Mouse (Mus musculus): ENCODE data around the gene Mtmr12. TPM values are rescaled to one million over a fixed set of nuclear protein-coding genes. Genes with fewer than 3 reads are reported as not detected.

The Mtmr12 gene
- polyA plus RNA-seq, 1 experiment: 24.7 TPM

- Histone ChIP-seq H3K27me3 (ENCODE audit: control insufficient read depth, insufficient read depth, low read length) (no peaks in the 10 kb centered on the region), H3K36me3 (ENCODE audit: control insufficient read depth, insufficient read depth, low read length) (peaks cover 56% of the 10 kb centered on the region), H3K4me1 (ENCODE audit: control insufficient read depth, insufficient read depth, insufficient read length, low read length) (no peaks in the 10 kb centered on the region), H3K4me3 (ENCODE audit: low read depth, low read length) (no peak overlapping the region), H3K27ac (ENCODE audit: insufficient read depth, low read depth, low read length) (no peak overlapping the region)
- WGBS: 88% methylated on average over 2 of the region's 2 CpGs
- TF ChIP-seq CTCF (IDR thresholded peaks at IDR 0.05; ENCODE audit: extremely low read depth, insufficient read length, insufficient replicate concordance, low read depth, low read length) (no peak), POLR2A (IDR thresholded peaks at IDR 0.05; ENCODE audit: low read depth, low read length) (no peak)
Measured at GRCm38 (mm10) chr15:12236961-12237360, 32.1 kb downstream of the Mtmr12 start.

GRCm38 (mm10) chr15:12237539-12237938, 32.7 kb downstream of the Mtmr12 start:
- 82% methylated on average over 4 of the region's 4 CpGs for WGBS
- H3K27me3 ChIP-seq (ENCODE audit: control insufficient read depth, insufficient read depth, low read length): no peaks in the 10 kb centered on the region
- H3K27ac ChIP-seq (ENCODE audit: insufficient read depth, low read depth, low read length): no peak overlapping the region
- no peak overlapping the region for H3K4me3 ChIP-seq (ENCODE audit: low read depth, low read length)
- no peaks in the 10 kb centered on the region for H3K4me1 ChIP-seq (ENCODE audit: control insufficient read depth, insufficient read depth, insufficient read length, low read length)
- H3K36me3 ChIP-seq (ENCODE audit: control insufficient read depth, insufficient read depth, low read length): peaks cover 56% of the 10 kb centered on the region
- no peak for TF ChIP-seq CTCF (IDR thresholded peaks at IDR 0.05; ENCODE audit: extremely low read depth, insufficient read length, insufficient replicate concordance, low read depth, low read length)
- TF ChIP-seq POLR2A (IDR thresholded peaks at IDR 0.05; ENCODE audit: low read depth, low read length): no peak

GRCm38 (mm10) chr15:12238337-12238736, 33.5 kb downstream of the Mtmr12 start:
- Histone ChIP-seq H3K36me3 (ENCODE audit: control insufficient read depth, insufficient read depth, low read length) (peaks cover 51% of the 10 kb centered on the region), H3K27me3 (ENCODE audit: control insufficient read depth, insufficient read depth, low read length) (no peaks in the 10 kb centered on the region), H3K4me3 (ENCODE audit: low read depth, low read length) (no peak overlapping the region), H3K27ac (ENCODE audit: insufficient read depth, low read depth, low read length) (no peak overlapping the region), H3K4me1 (ENCODE audit: control insufficient read depth, insufficient read depth, insufficient read length, low read length) (no peaks in the 10 kb centered on the region)
- TF ChIP-seq POLR2A (IDR thresholded peaks at IDR 0.05; ENCODE audit: low read depth, low read length) (no peak), CTCF (IDR thresholded peaks at IDR 0.05; ENCODE audit: extremely low read depth, insufficient read length, insufficient replicate concordance, low read depth, low read length) (no peak)
- WGBS: 90% methylated on average over 6 of the region's 6 CpGs

GRCm38 (mm10) chr15:12240705-12241328, 36.0 kb downstream of the Mtmr12 start:
- Histone ChIP-seq H3K36me3 (ENCODE audit: control insufficient read depth, insufficient read depth, low read length) (peaks cover 55% of the 10 kb centered on the region), H3K4me3 (ENCODE audit: low read depth, low read length) (no peak overlapping the region), H3K4me1 (ENCODE audit: control insufficient read depth, insufficient read depth, insufficient read length, low read length) (no peaks in the 10 kb centered on the region), H3K27me3 (ENCODE audit: control insufficient read depth, insufficient read depth, low read length) (no peaks in the 10 kb centered on the region), H3K27ac (ENCODE audit: insufficient read depth, low read depth, low read length) (no peak overlapping the region)
- WGBS: 94% methylated on average over 3 of the region's 3 CpGs
- TF ChIP-seq POLR2A (IDR thresholded peaks at IDR 0.05; ENCODE audit: low read depth, low read length) (no peak), CTCF (IDR thresholded peaks at IDR 0.05; ENCODE audit: extremely low read depth, insufficient read length, insufficient replicate concordance, low read depth, low read length) (no peak)

GRCm38 (mm10) chr15:12243792-12244191, 39.0 kb downstream of the Mtmr12 start:
- no peaks in the 10 kb centered on the region for H3K27me3 ChIP-seq (ENCODE audit: control insufficient read depth, insufficient read depth, low read length)
- H3K36me3 ChIP-seq (ENCODE audit: control insufficient read depth, insufficient read depth, low read length): peaks cover 51% of the 10 kb centered on the region
- H3K27ac ChIP-seq (ENCODE audit: insufficient read depth, low read depth, low read length): 0 out of 2 replicates have a peak overlapping the region, but pooled peaks have one; percentile 6

GRCm38 (mm10) chr15:12245580-12246359, 40.9 kb downstream of the Mtmr12 start:
- no peaks in the 10 kb centered on the region for H3K27me3 ChIP-seq (ENCODE audit: control insufficient read depth, insufficient read depth, low read length)
- TF ChIP-seq POLR2A (IDR thresholded peaks at IDR 0.05; ENCODE audit: low read depth, low read length): no peak
- TF ChIP-seq CTCF (IDR thresholded peaks at IDR 0.05; ENCODE audit: extremely low read depth, insufficient read length, insufficient replicate concordance, low read depth, low read length): no peak
- no peak overlapping the region for H3K27ac ChIP-seq (ENCODE audit: insufficient read depth, low read depth, low read length)
- H3K4me1 ChIP-seq (ENCODE audit: control insufficient read depth, insufficient read depth, insufficient read length, low read length): no peaks in the 10 kb centered on the region
- 68% methylated on average over 6 of the region's 6 CpGs for WGBS
- H3K36me3 ChIP-seq (ENCODE audit: control insufficient read depth, insufficient read depth, low read length): peaks cover 39% of the 10 kb centered on the region
- no peak overlapping the region for H3K4me3 ChIP-seq (ENCODE audit: low read depth, low read length)

More at GRCm38 (mm10) chr15:12243792-12244191, 39.0 kb downstream of the Mtmr12 start:
- no peaks in the 10 kb centered on the region for H3K4me1 ChIP-seq (ENCODE audit: control insufficient read depth, insufficient read depth, insufficient read length, low read length)
- WGBS: 69% methylated on average over 3 of the region's 3 CpGs
- H3K4me3 ChIP-seq (ENCODE audit: low read depth, low read length): no peak overlapping the region
- TF ChIP-seq CTCF (IDR thresholded peaks at IDR 0.05; ENCODE audit: extremely low read depth, insufficient read length, insufficient replicate concordance, low read depth, low read length) (no peak), POLR2A (IDR thresholded peaks at IDR 0.05; ENCODE audit: low read depth, low read length) (no peak)
